Mouse (Mus musculus): ENCODE measurements around the gene Sema6b.
A peak's percentile ranks its signal among the peaks of the same experiment; 100 is the strongest.

GRCm38 (mm10) chr17:56182975-56183657, 43.0 kb upstream of the Sema6b start:
- 0 out of 2 replicates have a peak, but pooled peaks have one; percentile 51 for TF ChIP-seq TBP (conservative IDR thresholded peaks at IDR 0.05; ENCODE audit: low read depth, low read length)
- TF ChIP-seq ZC3H11A (IDR thresholded peaks at IDR 0.05; ENCODE audit: low read depth, low read length), result no peak
- TF ChIP-seq POLR2A (IDR thresholded peaks at IDR 0.05; ENCODE audit: low read depth, low read length), result peak; percentile 68
- TF ChIP-seq MAFK (IDR thresholded peaks at IDR 0.05; ENCODE audit: insufficient replicate concordance, low read length), result no peak
- TF ChIP-seq MYC (IDR thresholded peaks at IDR 0.05; ENCODE audit: low read depth, low read length), result peak; percentile 74; the same call in 1 of the 2 replicates
- no peak for TF ChIP-seq TCF12 (IDR thresholded peaks at IDR 0.05; ENCODE audit: low read depth, low read length)
- no peak for TF ChIP-seq CTCF (conservative IDR thresholded peaks at IDR 0.05 in 1 of 2, IDR thresholded peaks at IDR 0.05 in 1 of 2; ENCODE audit: low read depth in 2 of 2, low read length in 2 of 2)
